Mouse (Mus musculus) embryonic facial prominence, embryonic 15.5 days (tissue): Measurements from ENCODE around the gene Rnf149. TPM values are rescaled to one million over a fixed set of nuclear protein-coding genes. Genes with fewer than 3 reads are reported as not detected.
A peak's percentile ranks its signal among the peaks of the same experiment; 100 is the strongest.

ENCODE experiments used
- ATAC-seq: fragments of 200-750 bp; cut with Nextera tagmentation; 2 replicates; pipeline ENCODE4 v1.8.0; 2017; ENCODE audit warnings: low read depth, moderate TSS enrichment; ENCODE audit not compliant: insufficient number of reproducible peaks, low FRiP score, low TSS enrichment
- H3K27ac ChIP-seq: fragments of 300-500 bp; sonication (generic); replicated peaks from 2 replicates; pipeline ENCODE4 v1.5.1; 2015; ENCODE audit warnings: mild to moderate bottlenecking, inconsistent platforms
- H3K27me3 ChIP-seq: fragments of 300-500 bp; sonication (generic); 2 replicates; pipeline ENCODE4 v1.6.1; 2015; ENCODE audit warnings: inconsistent platforms
- H3K36me3 ChIP-seq: fragments of 300-500 bp; sonication (generic); 2 replicates; pipeline ENCODE4 v1.6.1; 2015; ENCODE audit warnings: mild to moderate bottlenecking, inconsistent platforms
- H3K4me1 ChIP-seq: fragments of 300-500 bp; sonication (generic); 2 replicates; pipeline ENCODE4 v1.6.1; 2015; ENCODE audit warnings: inconsistent platforms
- H3K4me2 ChIP-seq: fragments of 300-500 bp; sonication (generic); replicated peaks from 2 replicates; pipeline ENCODE4 v1.6.1; 2015; ENCODE audit warnings: mild to moderate bottlenecking, inconsistent platforms
- H3K4me3 ChIP-seq: fragments of 300-500 bp; sonication (generic); replicated peaks from 2 replicates; pipeline ENCODE4 v1.5.1; 2015; ENCODE audit warnings: mild to moderate bottlenecking, inconsistent platforms
- H3K9ac ChIP-seq: fragments of 300-500 bp; sonication (generic); 2 replicates; pipeline ENCODE4 v1.6.1; 2015; ENCODE audit warnings: inconsistent platforms
- H3K9me3 ChIP-seq: fragments of 300-500 bp; sonication (generic); replicated peaks from 2 replicates; pipeline ENCODE4 v1.6.1; 2016; ENCODE audit warnings: inconsistent platforms
- WGBS: fragments of 180-500 bp; shearing (Covaris S2); methylation state at CpG from one replicate; pipeline ENCODE4 v1.1.7; 2015; 5-methylcytosine and 5-hydroxymethylcytosine counted together
- polyA plus RNA-seq: library from polyadenylated mRNA; unstranded; fragments of >200 nt; fragmentation: Nextera tagmentation; extraction: Ambion mirVana; gene quantifications from 2 replicates; pipeline ENCODE4 v1.2.1, GENCODE M21; 2015

The Rnf149 gene
- polyA plus RNA-seq, 1 experiment from 2014 or later, result 36.0 TPM

DNA sequence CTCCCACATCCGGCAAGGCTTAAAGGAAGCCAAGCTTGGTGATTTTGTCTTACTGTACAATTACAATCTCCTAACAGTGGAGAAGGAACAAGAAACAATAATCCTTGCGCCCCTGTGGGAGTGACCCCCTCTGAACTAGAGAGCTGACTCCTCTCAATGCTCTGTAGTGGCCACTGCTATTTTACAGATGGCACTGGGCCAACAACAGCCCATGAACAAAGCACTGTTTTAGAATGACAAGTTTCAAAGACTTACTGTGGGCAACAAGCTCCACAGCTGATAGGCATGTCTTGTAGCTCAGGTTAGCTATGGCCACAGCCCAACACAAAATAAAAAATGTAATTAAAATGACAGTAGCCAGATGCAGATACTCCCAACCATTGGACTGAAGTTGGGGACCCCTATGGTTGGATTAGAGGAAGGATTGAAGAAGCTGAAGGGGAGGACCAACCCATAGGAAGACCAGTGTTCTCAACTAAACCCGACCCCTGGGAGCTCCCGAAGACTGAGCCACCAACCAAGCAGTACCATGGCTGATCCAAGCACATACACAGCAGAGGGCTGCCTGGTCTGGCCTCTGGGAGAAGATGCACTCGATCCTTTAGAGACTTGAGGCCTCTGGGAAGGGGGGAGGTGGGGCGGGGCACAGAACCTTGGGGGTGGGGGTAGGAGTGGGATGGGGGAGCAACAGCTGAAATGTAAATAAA lies 30.9 kb downstream of the Rnf149 start:
- 88% methylated on average over 6 of the region's 6 CpGs for WGBS
- Histone ChIP-seq H3K36me3 (peaks cover 56% of the 10 kb centered on the region), H3K9me3 (no peaks in the 10 kb centered on the region), H3K4me3 (no peak overlapping the region), H3K4me2 (no peak overlapping the region), H3K27me3 (no peaks in the 10 kb centered on the region), H3K27ac (no peak overlapping the region), H3K4me1 (no peaks in the 10 kb centered on the region), H3K9ac (no peak overlapping the region)
- ATAC-seq, result no peak

DNA sequence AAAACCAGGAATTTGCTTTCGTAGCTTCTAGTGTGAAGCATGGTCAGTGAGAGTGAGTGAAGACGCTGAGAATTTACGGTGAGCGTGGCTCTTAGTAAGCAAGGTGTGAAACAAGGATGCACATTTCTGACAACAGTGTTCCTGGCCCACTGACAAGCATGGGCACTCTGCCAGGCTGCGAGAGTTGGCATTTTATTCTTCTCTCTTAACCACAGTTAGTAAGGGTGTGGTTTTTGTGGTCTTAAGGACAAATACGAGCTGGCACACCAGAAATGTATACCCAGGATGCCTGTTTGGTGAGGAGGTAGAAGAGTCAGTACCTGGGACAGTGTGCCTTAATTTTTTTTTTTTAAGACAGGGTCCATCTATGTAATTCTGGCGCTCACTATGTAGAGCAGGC lies 31.6 kb downstream of the Rnf149 start:
- Histone ChIP-seq H3K4me3 (no peak overlapping the region), H3K4me2 (no peak overlapping the region), H3K9ac (no peak overlapping the region), H3K27me3 (no peaks in the 10 kb centered on the region), H3K27ac (no peak overlapping the region), H3K4me1 (no peaks in the 10 kb centered on the region), H3K36me3 (peaks cover 59% of the 10 kb centered on the region), H3K9me3 (no peaks in the 10 kb centered on the region)
- 80% methylated on average over 7 of the region's 7 CpGs for WGBS
- ATAC-seq, result no peak

GRCm38 (mm10) chr1:39540592-39540991 lies 36.6 kb downstream of the Rnf149 start:
- Histone ChIP-seq H3K27me3 (no peaks in the 10 kb centered on the region), H3K4me3 (no peak overlapping the region), H3K27ac (no peak overlapping the region), H3K36me3 (peaks cover 53% of the 10 kb centered on the region), H3K4me1 (peaks cover 13% of the 10 kb centered on the region), H3K9ac (no peak overlapping the region), H3K4me2 (no peak overlapping the region), H3K9me3 (no peaks in the 10 kb centered on the region)
- no peak for ATAC-seq

- peaks cover 19% of the 10 kb centered on the region for H3K4me1 ChIP-seq
- H3K4me3 ChIP-seq, result no peak overlapping the region
- peaks cover 31% of the 10 kb centered on the region for H3K36me3 ChIP-seq
- no peaks in the 10 kb centered on the region for H3K9me3 ChIP-seq
- ATAC-seq, result no peak
- no peak overlapping the region for H3K4me2 ChIP-seq
- H3K27ac ChIP-seq, result no peak overlapping the region
- 82% methylated on average over 10 of the region's 10 CpGs for WGBS
- no peaks in the 10 kb centered on the region for H3K27me3 ChIP-seq
- no peak overlapping the region for H3K9ac ChIP-seq
Observed at GRCm38 (mm10) chr1:39537631-39538380, 39.4 kb downstream of the Rnf149 start.

GRCm38 (mm10) chr1:39536701-39537100 lies 40.5 kb downstream of the Rnf149 start:
- Histone ChIP-seq H3K4me1 (peaks cover 19% of the 10 kb centered on the region), H3K9ac (peak overlapping the region; percentile 82; the same call in 1 of the 2 replicates), H3K27ac (no peak overlapping the region), H3K9me3 (no peaks in the 10 kb centered on the region), H3K27me3 (no peaks in the 10 kb centered on the region), H3K4me2 (peak overlapping the region; percentile 81), H3K4me3 (peak overlapping the region; percentile 90), H3K36me3 (peaks cover 31% of the 10 kb centered on the region)
- no peak for ATAC-seq
- WGBS, result 37% methylated on average over 7 of the region's 7 CpGs

- Histone ChIP-seq H3K9me3 (no peaks in the 10 kb centered on the region), H3K36me3 (peaks cover 26% of the 10 kb centered on the region), H3K27me3 (no peaks in the 10 kb centered on the region), H3K4me2 (peak overlapping the region; percentile 81), H3K9ac (peak overlapping the region; percentile 82), H3K27ac (peak overlapping the region; percentile 91), H3K4me3 (peak overlapping the region; percentile 90), H3K4me1 (peaks cover 19% of the 10 kb centered on the region)
- ATAC-seq, result peak; percentile 91
- WGBS, result under 1% methylated on average over 95 of the region's 100 CpGs
Observed at GRCm38 (mm10) chr1:39535515-39536311, 41.5 kb downstream of the Rnf149 start.

DNA sequence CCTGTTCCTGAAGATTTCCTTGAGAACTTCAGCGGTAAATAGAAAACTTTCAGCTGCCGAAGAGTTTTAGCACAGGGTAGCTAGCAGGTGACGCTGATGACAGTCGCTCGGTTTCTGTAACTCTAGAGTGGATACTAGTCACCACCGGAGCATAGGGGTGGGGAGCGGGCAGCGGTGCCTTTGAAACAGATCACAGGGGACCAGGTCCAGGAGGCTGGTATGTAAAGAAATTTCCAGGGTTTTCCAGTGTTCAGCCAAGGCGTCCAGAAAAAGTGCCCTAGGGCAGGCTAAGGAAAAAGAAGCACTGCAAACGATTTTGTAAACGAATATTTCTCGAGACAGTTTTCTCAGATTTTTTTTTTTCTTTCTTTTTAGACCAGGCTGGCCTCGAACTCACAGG lies 42.4 kb downstream of the Rnf149 start, which contains the start of gene Cnot11:
TSS of gene Cnot11 (plus strand) at position 162 of the 400 bp plus-strand sequence.
- peaks cover 17% of the 10 kb centered on the region for H3K36me3 ChIP-seq
- no peak for ATAC-seq
- H3K27me3 ChIP-seq, result no peaks in the 10 kb centered on the region
- H3K9me3 ChIP-seq, result no peaks in the 10 kb centered on the region
- peak within 1 kb of the TSS; percentile 81 for H3K4me2 ChIP-seq
- H3K4me3 ChIP-seq, result peak within 1 kb of the TSS; percentile 90
- peak within 1 kb of the TSS; percentile 82 for H3K9ac ChIP-seq
- peak within 1 kb of the TSS; percentile 91 for H3K27ac ChIP-seq
- H3K4me1 ChIP-seq, result peaks cover 19% of the 10 kb centered on the region
- WGBS, result 26% methylated on average over 13 of the region's 13 CpGs

DNA sequence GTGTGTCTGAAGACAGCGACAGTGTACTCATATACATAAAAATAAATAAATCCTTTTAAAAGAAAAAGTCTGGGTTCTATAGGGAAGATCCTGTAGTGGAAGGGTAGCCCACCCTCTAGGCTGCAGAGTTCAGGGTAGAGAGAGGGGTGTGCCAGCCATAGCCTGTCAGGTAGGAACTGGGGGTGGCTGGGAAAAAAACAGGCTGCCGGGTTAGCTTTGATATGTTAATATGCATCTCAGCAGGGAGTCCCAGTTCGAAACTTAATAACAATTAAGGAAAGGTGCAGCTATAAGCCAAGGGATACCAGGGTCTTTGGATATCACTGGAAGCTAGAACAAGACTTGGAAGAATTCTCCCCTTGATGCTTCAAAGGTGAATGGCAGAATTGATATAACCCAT lies 43.3 kb downstream of the Rnf149 start:
- H3K27ac ChIP-seq, result no peak overlapping the region
- peaks cover 8% of the 10 kb centered on the region for H3K36me3 ChIP-seq
- H3K9ac ChIP-seq, result no peak overlapping the region
- H3K9me3 ChIP-seq, result no peaks in the 10 kb centered on the region
- 30% methylated on average over 3 of the region's 3 CpGs for WGBS
- peaks cover 19% of the 10 kb centered on the region for H3K4me1 ChIP-seq
- no peak for ATAC-seq
- no peak overlapping the region for H3K4me3 ChIP-seq
- H3K4me2 ChIP-seq, result no peak overlapping the region
- no peaks in the 10 kb centered on the region for H3K27me3 ChIP-seq

GRCm38 (mm10) chr1:39531036-39531435 lies 46.2 kb downstream of the Rnf149 start:
- Histone ChIP-seq H3K4me1 (peaks cover 5% of the 10 kb centered on the region; the same call in 1 of the 2 replicates), H3K27ac (no peak overlapping the region), H3K36me3 (no peaks in the 10 kb centered on the region), H3K4me3 (no peak overlapping the region), H3K9me3 (no peaks in the 10 kb centered on the region), H3K9ac (no peak overlapping the region), H3K4me2 (no peak overlapping the region), H3K27me3 (no peaks in the 10 kb centered on the region)
- whole genome bisulfite sequencing, result 66% methylated on average over 4 of the region's 4 CpGs
- no peak for ATAC-seq

DNA sequence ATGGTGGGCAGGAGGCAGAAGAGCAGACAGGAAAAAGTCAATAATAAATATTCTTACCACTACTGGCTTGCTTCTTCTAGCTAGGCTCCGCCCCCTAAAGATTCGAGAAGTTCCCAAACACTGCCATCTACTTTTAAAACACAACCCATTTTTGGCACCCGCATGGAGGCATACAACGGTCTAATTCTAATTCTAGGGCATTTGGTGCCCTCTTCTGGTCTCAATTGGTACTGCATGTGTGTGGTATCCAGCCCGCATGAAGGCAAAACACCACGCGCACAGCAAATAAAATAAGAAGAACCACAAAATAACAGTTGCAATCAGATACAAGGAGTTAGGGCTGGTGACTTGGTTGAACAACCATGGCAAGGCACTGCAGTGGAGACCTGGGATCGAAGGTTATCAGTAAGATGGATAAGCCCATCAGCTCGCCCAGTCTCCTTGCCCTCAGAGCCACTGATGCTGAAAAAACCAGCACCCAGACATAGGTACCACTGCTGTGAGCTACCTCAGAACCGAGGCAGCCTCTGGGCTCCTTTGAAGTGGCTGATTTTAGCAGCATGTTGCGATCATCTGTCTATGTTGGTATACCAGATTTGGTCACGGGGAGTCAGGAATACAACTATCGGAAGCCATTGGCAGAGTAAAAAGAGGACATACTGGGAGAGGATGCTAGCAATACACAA lies 46.8 kb downstream of the Rnf149 start:
- 32% methylated on average over 13 of the region's 13 CpGs for WGBS
- Histone ChIP-seq H3K36me3 (no peaks in the 10 kb centered on the region), H3K9ac (no peak overlapping the region), H3K27me3 (no peaks in the 10 kb centered on the region), H3K4me3 (no peak overlapping the region), H3K4me1 (peaks cover 5% of the 10 kb centered on the region; the same call in 1 of the 2 replicates), H3K9me3 (no peaks in the 10 kb centered on the region), H3K4me2 (no peak overlapping the region), H3K27ac (no peak overlapping the region)
- ATAC-seq, result no peak

DNA sequence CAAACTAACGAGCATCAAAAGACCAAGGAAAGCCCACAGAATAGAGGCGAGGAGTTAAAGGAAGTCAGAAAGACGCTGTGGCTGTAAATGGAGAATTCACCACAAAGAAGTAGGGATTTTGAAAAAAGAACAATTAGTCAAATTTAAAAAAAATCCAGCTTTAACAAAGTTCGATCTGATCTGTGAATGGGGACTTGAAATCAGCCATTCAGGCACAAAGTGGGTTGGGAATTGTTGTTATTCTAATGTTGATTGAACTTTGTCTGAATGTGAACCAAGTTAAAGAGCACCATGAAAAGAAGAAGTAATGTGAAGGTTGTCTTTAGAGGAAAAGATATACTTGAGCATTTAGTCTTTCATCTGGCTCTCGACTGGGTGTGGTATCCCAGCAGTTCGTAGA lies 48.9 kb downstream of the Rnf149 start:
- no peak overlapping the region for H3K4me2 ChIP-seq
- H3K9me3 ChIP-seq, result no peaks in the 10 kb centered on the region
- H3K27me3 ChIP-seq, result no peaks in the 10 kb centered on the region
- H3K9ac ChIP-seq, result no peak overlapping the region
- 76% methylated on average over 6 of the region's 6 CpGs for WGBS
- no peak overlapping the region for H3K4me3 ChIP-seq
- H3K36me3 ChIP-seq, result no peaks in the 10 kb centered on the region
- H3K4me1 ChIP-seq, result no peaks in the 10 kb centered on the region
- no peak for ATAC-seq
- no peak overlapping the region for H3K27ac ChIP-seq
